Mouse (Mus musculus): ENCODE results near the gene Gm45717. TPM values are rescaled to one million over a fixed set of nuclear protein-coding genes. Genes with fewer than 3 reads are reported as not detected.

The Gm45717 gene
- total RNA-seq, 2 experiments from 2014 or later, result not detected

- peak; percentile 97 for TF ChIP-seq CTCF (IDR thresholded peaks at IDR 0.05)
- DNase-seq, result peak; percentile 84
- H3K4me3 ChIP-seq, result no peak overlapping the region
- intact Hi-C loops (cut with DNase I), result loop anchor here (1.0 to 5.0 kb wide), 4 partner anchors 22 to 269 kb away; partner anchors contain the start of genes Bet1l, Gm45785, Psmd13 and Ric8a
- peak overlapping the region; percentile 97 for H3K27ac ChIP-seq
Observed at GRCm38 (mm10) chr7:140903212-140903611, 52.5 kb downstream of the Gm45717 start.

- intact Hi-C loops (cut with DNase I), result loop anchor here (2.0 to 5.0 kb wide), 3 partner anchors 21 to 270 kb away; partner anchors contain the start of genes Bet1l, Gm45785, Psmd13 and Ric8a
- TF ChIP-seq CTCF (IDR thresholded peaks at IDR 0.05), result no peak
Observed at GRCm38 (mm10) chr7:140902036-140902875, 53.5 kb downstream of the Gm45717 start.

GRCm38 (mm10) chr7:140900220-140900619 lies 55.5 kb downstream of the Gm45717 start, which contains the start of gene Cox8b:
Gene Cox8b, minus strand, starts transcription at chr7:140900446.
- H3K4me3 ChIP-seq, result peak within 1 kb of the TSS; percentile 75
- peak; percentile 87 for DNase-seq
- intact Hi-C loops (cut with DNase I), result loop anchor here (5.0 kb wide), 1 partner anchor 272 kb away; the partner anchor contains the start of gene Rnh1
- TF ChIP-seq CTCF (IDR thresholded peaks at IDR 0.05), result no peak
- H3K27ac ChIP-seq, result peak within 1 kb of the TSS; percentile 97

More at GRCm38 (mm10) chr7:140902036-140902875, 53.5 kb downstream of the Gm45717 start:
- H3K27ac ChIP-seq, result peak overlapping the region; percentile 97
- DNase-seq, result peak; percentile 90
- peak overlapping the region; percentile 4; the same call in 1 of the 2 replicates for H3K4me3 ChIP-seq

Other genes with a start within 250 kb of the Gm45717 start
- gene Cyp2e1, start 192.2 kb downstream of the Gm45717 start, total RNA-seq (2021), result 1 to 10 TPM; 2.6 to 8.8 TPM
- not detected for gene Syce1, start 168.1 kb downstream of the Gm45717 start, total RNA-seq (2021)
- not detected for gene Zfp941, start 133.8 kb downstream of the Gm45717 start, total RNA-seq (2021)
- gene Urah, start 120.9 kb downstream of the Gm45717 start, total RNA-seq (2021), result not detected
- not detected for gene Scgb1c1, start 110.4 kb downstream of the Gm45717 start, total RNA-seq (2021)
- gene Odf3, start 108.1 kb downstream of the Gm45717 start, total RNA-seq (2021), result not detected
- gene Gm45785, start 99.6 kb downstream of the Gm45717 start, total RNA-seq (2021), result not detected
- gene Ric8a, start 99.0 kb downstream of the Gm45717 start, total RNA-seq (2021), result 10 to 100 TPM; 12.7 TPM
- gene Bet1l, start 98.4 kb downstream of the Gm45717 start, total RNA-seq (2021), result 1 to 10 TPM; 6.0 to 6.9 TPM
- gene Psmd13, start 74.0 kb downstream of the Gm45717 start, total RNA-seq (2021), result 10 to 100 TPM; 84.5 to 89.3 TPM
- 10 to 100 TPM; 20.4 to 27.3 TPM for gene Sirt3, start 73.6 kb downstream of the Gm45717 start, total RNA-seq (2021)
- gene Cox8b, start 55.5 kb downstream of the Gm45717 start, total RNA-seq (2021), result 1,000 to 10,000 TPM; 2,055 to 2,295 TPM
- gene Nlrp6, start 35.0 kb downstream of the Gm45717 start, total RNA-seq (2021), result not detected
- 1 to 10 TPM; 3.8 to 5.6 TPM for gene Pgghg, start 14.5 kb downstream of the Gm45717 start, total RNA-seq (2021)
- under 1 TPM in 1 of 2 experiments, not detected in 1; 0.33 TPM for gene Ifitm5, start 5.6 kb downstream of the Gm45717 start, total RNA-seq (2021)
- 10 to 100 TPM; 42.2 to 82.6 TPM for gene Ifitm2, start 50 bp upstream of the Gm45717 start, total RNA-seq (2021)
- 1 to 10 TPM in 1 of 2 experiments, under 1 TPM in 1; 0.69 to 1.4 TPM for gene Ifitm1, start 11.3 kb upstream of the Gm45717 start, total RNA-seq (2021)
- 10 to 100 TPM; 30.8 to 49.0 TPM for gene Ifitm3, start 54.8 kb upstream of the Gm45717 start, total RNA-seq (2021)
- not detected for gene Ifitm6, start 62.0 kb upstream of the Gm45717 start, total RNA-seq (2021)
- gene Gm17387, start 73.2 kb upstream of the Gm45717 start, total RNA-seq (2021), result not detected
- gene B4galnt4, start 105.2 kb upstream of the Gm45717 start, total RNA-seq (2021), result under 1 TPM; 0.17 to 0.18 TPM
- not detected for gene Pkp3, start 122.3 kb upstream of the Gm45717 start, total RNA-seq (2021)
- 1 to 10 TPM; 1.7 TPM for gene Sigirr, start 144.6 kb upstream of the Gm45717 start, total RNA-seq (2021)
- gene Ano9, start 161.9 kb upstream of the Gm45717 start, total RNA-seq (2021), result not detected
- gene Ptdss2, start 166.4 kb upstream of the Gm45717 start, total RNA-seq (2021), result 10 to 100 TPM; 19.5 to 20.5 TPM
- 10 to 100 TPM; 46.5 to 50.9 TPM for gene Rnh1, start 216.9 kb upstream of the Gm45717 start, total RNA-seq (2021)
- 100 to 1,000 TPM; 117 to 119 TPM for gene Hras, start 238.1 kb upstream of the Gm45717 start, total RNA-seq (2021)
- 1 to 10 TPM; 1.7 to 2.1 TPM for gene Lrrc56, start 238.2 kb upstream of the Gm45717 start, total RNA-seq (2021)

Data from gastrocnemius, adult 2 months (tissue).